Mouse (Mus musculus) E14TG2a.4 (cell line): ENCODE results near the gene Lrfn3.

ENCODE experiments used
- CTCF ChIP-seq: conservative IDR thresholded peaks from 2 replicates; pipeline ENCODE4 v1.5.1; 2014; ENCODE audit warnings: low read length
- POU5F1 ChIP-seq: IDR thresholded peaks from 2 replicates; pipeline ENCODE4 v1.6.1; 2014; ENCODE audit warnings: low read length, borderline replicate concordance

DNA sequence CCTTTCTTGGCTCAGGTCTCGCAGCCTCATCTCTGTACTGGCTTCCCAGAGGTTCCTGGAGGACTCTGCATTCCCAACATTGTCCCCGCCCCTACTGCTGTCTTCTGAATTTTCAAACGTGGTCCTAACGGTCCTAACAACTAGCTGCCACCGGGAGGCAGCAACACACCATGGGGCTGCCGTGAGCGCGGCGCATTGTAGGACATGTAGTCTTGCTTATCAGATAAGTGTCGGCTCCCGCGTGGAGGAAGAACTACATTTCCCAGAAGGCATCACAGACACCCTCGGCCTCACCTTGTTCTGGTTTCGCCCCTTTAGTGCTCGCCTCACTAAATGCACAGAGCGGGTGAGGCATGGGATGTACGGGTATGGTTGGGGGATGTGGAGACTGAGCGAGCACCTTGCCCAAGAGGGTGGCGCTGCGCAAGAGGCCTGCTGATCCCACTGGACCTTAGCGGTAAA lies 11.0 kb upstream of the Lrfn3 start:
- TF ChIP-seq CTCF: peak; percentile 68
- TF ChIP-seq POU5F1: no peak
